Mouse (Mus musculus) hindbrain, embryonic 16.5 days (tissue): ENCODE measurements around the gene Scgb1c1. TPM values are rescaled to one million over a fixed set of nuclear protein-coding genes. Genes with fewer than 3 reads are reported as not detected.

Experiments used
- ATAC-seq: fragments of 200-750 bp; cut with Nextera tagmentation; 2 replicates; pipeline ENCODE4 v1.8.0; 2017; ENCODE audit warnings: moderate TSS enrichment, moderate library complexity
- H3K27ac ChIP-seq: fragments of 300-500 bp; sonication (generic); 2 replicates; pipeline ENCODE4 v1.5.1; 2014; ENCODE audit warnings: low read depth, mild to moderate bottlenecking, control low read depth, low read length, moderate library complexity
- H3K27me3 ChIP-seq: fragments of 300-500 bp; sonication (generic); replicated peaks from 2 replicates; pipeline ENCODE4 v1.6.1; 2014; ENCODE audit warnings: low read length; ENCODE audit not compliant: control insufficient read depth, insufficient read depth
- H3K36me3 ChIP-seq: fragments of 300-500 bp; sonication (generic); 2 replicates; pipeline ENCODE4 v1.6.1; 2014; ENCODE audit warnings: mild to moderate bottlenecking, low read length, moderate library complexity, mixed read lengths; ENCODE audit not compliant: control insufficient read depth, insufficient read depth
- H3K4me1 ChIP-seq: fragments of 300-500 bp; sonication (generic); 2 replicates; pipeline ENCODE4 v1.6.1; 2014; ENCODE audit warnings: low read depth, low read length; ENCODE audit not compliant: control insufficient read depth, insufficient read depth
- H3K4me2 ChIP-seq: fragments of 300-500 bp; sonication (generic); 2 replicates; pipeline ENCODE4 v1.6.1; 2014; ENCODE audit warnings: mild to moderate bottlenecking, low read length, control low read depth, moderate library complexity
- H3K4me3 ChIP-seq: fragments of 300-500 bp; sonication (generic); 2 replicates; pipeline ENCODE4 v1.5.1; 2014; ENCODE audit warnings: mild to moderate bottlenecking, low read length, control low read depth, moderate library complexity
- H3K9ac ChIP-seq: fragments of 300-500 bp; sonication (generic); 2 replicates; pipeline ENCODE4 v1.6.1; 2014; ENCODE audit warnings: low read depth, mild to moderate bottlenecking, control low read depth, low read length, moderate library complexity
- H3K9me3 ChIP-seq: fragments of 300-500 bp; sonication (generic); 2 replicates; pipeline ENCODE4 v1.6.1; 2014; ENCODE audit warnings: mild to moderate bottlenecking, low read length, moderate library complexity; ENCODE audit not compliant: control insufficient read depth
- WGBS: fragments of 180-500 bp; shearing (Covaris S2); extraction: QIAGEN DNeasy Blood & Tissue Kit; methylation state at CpG from one replicate; pipeline ENCODE4 v1.1.7; 2014; 5-methylcytosine and 5-hydroxymethylcytosine counted together
- polyA plus RNA-seq: library from polyadenylated mRNA; unstranded; fragments of >200 nt; fragmentation: Nextera tagmentation; extraction: Ambion mirVana; gene quantifications from 2 replicates; pipeline ENCODE4 v1.2.1, GENCODE M21; 2015

The Scgb1c1 gene
- not detected in 2 replicates for polyA plus RNA-seq

- Histone ChIP-seq H3K36me3 (no peaks in the 10 kb centered on the region), H3K4me3 (no peak within 1 kb of the TSS), H3K9me3 (no peaks in the 10 kb centered on the region), H3K9ac (no peak within 1 kb of the TSS), H3K27ac (no peak within 1 kb of the TSS), H3K27me3 (0 out of 2 replicates have a peak, but pooled peaks cover 6% of the 10 kb centered on the region), H3K4me1 (no peaks in the 10 kb centered on the region), H3K4me2 (no peak within 1 kb of the TSS)
- WGBS = 29% methylated on average over 14 of the region's 14 CpGs
- peak; percentile 85 for ATAC-seq
These were observed at the start of gene Scgb1c1 for GRCm38 (mm10) chr7:140844905-140845665. Gene Scgb1c1 (plus strand): TSS chr7:140845547.

- no peak for ATAC-seq
- WGBS = 93% methylated on average over 3 of the region's 3 CpGs
- no peaks in the 10 kb centered on the region for H3K27me3 ChIP-seq
- no peak overlapping the region for H3K9ac ChIP-seq
- no peaks in the 10 kb centered on the region for H3K4me1 ChIP-seq
- no peaks in the 10 kb centered on the region for H3K36me3 ChIP-seq
- no peak overlapping the region for H3K4me2 ChIP-seq
- no peak overlapping the region for H3K4me3 ChIP-seq
- H3K9me3 ChIP-seq = no peaks in the 10 kb centered on the region
- no peak overlapping the region for H3K27ac ChIP-seq
These were observed 47.7 kb upstream of the Scgb1c1 start for GRCm38 (mm10) chr7:140797619-140798018.

- ATAC-seq = no peak
- H3K4me3 ChIP-seq = no peak overlapping the region
- no peaks in the 10 kb centered on the region for H3K9me3 ChIP-seq
- WGBS = 71% methylated on average over 2 of the region's 2 CpGs
- no peak overlapping the region for H3K27ac ChIP-seq
- H3K9ac ChIP-seq = no peak overlapping the region
- no peaks in the 10 kb centered on the region for H3K4me1 ChIP-seq
- no peak overlapping the region for H3K4me2 ChIP-seq
- H3K36me3 ChIP-seq = no peaks in the 10 kb centered on the region
- no peaks in the 10 kb centered on the region for H3K27me3 ChIP-seq
These were observed 47.1 kb upstream of the Scgb1c1 start for GRCm38 (mm10) chr7:140798212-140798611.

GRCm38 (mm10) chr7:140802629-140803028, 42.7 kb upstream of the Scgb1c1 start:
- Histone ChIP-seq H3K9ac (no peak overlapping the region), H3K4me3 (no peak overlapping the region), H3K27ac (no peak overlapping the region), H3K4me2 (no peak overlapping the region), H3K9me3 (no peaks in the 10 kb centered on the region), H3K4me1 (no peaks in the 10 kb centered on the region), H3K36me3 (no peaks in the 10 kb centered on the region), H3K27me3 (no peaks in the 10 kb centered on the region)
- WGBS = 67% methylated on average over 6 of the region's 6 CpGs
- no peak for ATAC-seq

GRCm38 (mm10) chr7:140805704-140806103, 39.6 kb upstream of the Scgb1c1 start:
- Histone ChIP-seq H3K4me2 (no peak overlapping the region), H3K4me3 (no peak overlapping the region), H3K27me3 (no peaks in the 10 kb centered on the region), H3K4me1 (no peaks in the 10 kb centered on the region), H3K27ac (no peak overlapping the region), H3K36me3 (peaks cover 8% of the 10 kb centered on the region), H3K9ac (no peak overlapping the region), H3K9me3 (no peaks in the 10 kb centered on the region)
- WGBS = 16% methylated on average over 1 of the region's 1 CpGs
- ATAC-seq = peak; percentile 65

- Histone ChIP-seq H3K4me1 (no peaks in the 10 kb centered on the region), H3K27ac (no peak overlapping the region), H3K27me3 (no peaks in the 10 kb centered on the region), H3K4me3 (no peak overlapping the region), H3K9me3 (no peaks in the 10 kb centered on the region), H3K9ac (no peak overlapping the region), H3K4me2 (no peak overlapping the region), H3K36me3 (peaks cover 33% of the 10 kb centered on the region)
- no peak for ATAC-seq
- WGBS = 90% methylated on average over 6 of the region's 6 CpGs
These were observed 34.9 kb upstream of the Scgb1c1 start for GRCm38 (mm10) chr7:140810496-140810895.

- Histone ChIP-seq H3K9me3 (no peaks in the 10 kb centered on the region), H3K36me3 (peaks cover 33% of the 10 kb centered on the region), H3K4me1 (no peaks in the 10 kb centered on the region), H3K4me3 (no peak overlapping the region), H3K27me3 (no peaks in the 10 kb centered on the region), H3K27ac (0 out of 2 replicates have a peak overlapping the region, but pooled peaks have one; percentile 6), H3K9ac (no peak overlapping the region), H3K4me2 (no peak overlapping the region)
- peak; percentile 78 for ATAC-seq
- whole genome bisulfite sequencing = 77% methylated on average over 13 of the region's 13 CpGs
These were observed 33.6 kb upstream of the Scgb1c1 start for GRCm38 (mm10) chr7:140811714-140812113.

- Histone ChIP-seq H3K9me3 (no peaks in the 10 kb centered on the region), H3K27ac (no peak overlapping the region), H3K9ac (no peak overlapping the region), H3K4me3 (no peak overlapping the region), H3K36me3 (peaks cover 33% of the 10 kb centered on the region), H3K27me3 (no peaks in the 10 kb centered on the region), H3K4me1 (0 out of 2 replicates have a peak, but pooled peaks cover 3% of the 10 kb centered on the region), H3K4me2 (no peak overlapping the region)
- 89% methylated on average over 12 of the region's 12 CpGs for WGBS
- ATAC-seq = no peak
These were observed 32.5 kb upstream of the Scgb1c1 start for GRCm38 (mm10) chr7:140812850-140813249.

GRCm38 (mm10) chr7:140820173-140820572, 25.2 kb upstream of the Scgb1c1 start:
- H3K4me1 ChIP-seq = peaks cover 9% of the 10 kb centered on the region
- peak overlapping the region; percentile 39 for H3K4me2 ChIP-seq
- H3K4me3 ChIP-seq = no peak overlapping the region
- H3K27me3 ChIP-seq = no peaks in the 10 kb centered on the region
- ATAC-seq = 0 out of 2 replicates have a peak, but pooled peaks have one; percentile 29
- H3K9me3 ChIP-seq = no peaks in the 10 kb centered on the region
- no peaks in the 10 kb centered on the region for H3K36me3 ChIP-seq
- no peak overlapping the region for H3K9ac ChIP-seq
- WGBS = 37% methylated on average over 4 of the region's 4 CpGs
- no peak overlapping the region for H3K27ac ChIP-seq
